Mouse (Mus musculus) embryo, embryonic 9.5 days (tissue): ENCODE measurements at regions not wholly inside any gene's neighbourhood (a gene's known extent, or its start where the extent isn't known, plus 50 kb on each side); places are given as distances from the start of the nearest gene placed in this dataset.

ENCODE experiments used
- DNase-seq: peaks from one replicate; pipeline ENCODE4 v3.0.0-alpha.2; 2017; ENCODE audit errors: extremely low spot score

DNA sequence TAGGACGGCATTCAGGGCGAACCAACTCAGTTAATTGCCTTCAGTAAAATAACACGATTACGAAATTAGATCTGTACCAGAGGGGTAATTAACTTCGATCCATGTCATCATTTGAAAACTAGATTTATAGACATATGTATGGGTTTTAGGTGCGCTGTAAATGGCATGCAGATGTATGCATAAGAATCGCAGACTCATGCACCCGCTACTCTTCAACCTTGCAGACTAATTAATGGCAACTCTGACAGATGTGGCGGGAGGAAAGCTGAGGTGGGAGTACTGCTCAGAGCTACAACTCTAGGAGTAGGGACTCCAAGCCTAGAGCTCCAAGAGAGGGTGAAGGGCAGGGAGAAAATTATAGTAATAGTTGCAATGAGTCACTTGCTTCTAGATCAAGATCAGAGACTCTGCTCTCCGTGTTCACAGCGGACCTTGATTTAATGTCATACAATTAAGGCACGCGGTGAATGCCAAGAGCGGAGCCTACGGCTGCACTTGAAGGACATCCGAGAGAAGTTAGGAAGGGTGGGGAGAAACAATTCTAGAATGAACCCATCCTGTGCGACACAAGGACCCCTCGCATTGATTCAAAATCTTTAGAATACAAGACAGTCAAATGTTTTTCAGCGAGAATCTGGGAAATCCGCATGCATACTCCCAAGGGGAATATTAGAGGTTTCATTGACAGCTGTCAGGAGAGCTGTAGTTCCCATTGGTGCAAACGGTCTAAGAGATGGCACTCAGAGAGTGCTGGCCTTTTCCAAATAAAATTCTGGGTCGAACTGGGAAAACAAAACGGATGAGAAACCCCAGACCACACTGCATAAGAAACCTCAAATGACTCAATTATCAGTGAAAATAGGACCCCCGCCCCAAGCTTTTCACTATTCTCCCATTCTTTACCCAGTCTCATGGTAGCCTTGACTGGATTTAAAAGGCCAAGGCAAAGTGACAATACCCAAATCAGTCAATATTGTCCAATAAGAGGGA is 152.6 kb upstream of the Cypt12 start:
- DNase-seq: no peak

DNA sequence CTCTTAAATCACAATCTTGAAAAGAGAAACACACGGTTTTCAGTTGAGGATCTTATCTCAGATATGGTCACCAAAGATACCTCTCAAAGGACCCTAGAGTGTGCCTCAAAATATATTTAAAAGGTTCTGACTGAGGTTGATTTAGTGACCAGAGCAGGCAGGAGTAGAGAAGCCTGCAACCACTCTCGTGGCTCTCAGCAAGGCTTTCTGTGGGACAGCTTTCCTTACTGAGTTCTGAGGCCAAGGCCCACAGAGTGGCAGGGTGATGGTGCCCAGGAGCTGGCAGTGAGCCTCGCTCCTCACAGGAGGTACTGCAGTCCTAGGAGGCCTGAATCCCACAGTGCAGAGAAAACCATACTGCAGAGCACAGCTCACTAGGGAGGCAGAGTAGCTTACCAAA is 151.4 kb upstream of the Cypt12 start:
- no peak for DNase-seq

DNA sequence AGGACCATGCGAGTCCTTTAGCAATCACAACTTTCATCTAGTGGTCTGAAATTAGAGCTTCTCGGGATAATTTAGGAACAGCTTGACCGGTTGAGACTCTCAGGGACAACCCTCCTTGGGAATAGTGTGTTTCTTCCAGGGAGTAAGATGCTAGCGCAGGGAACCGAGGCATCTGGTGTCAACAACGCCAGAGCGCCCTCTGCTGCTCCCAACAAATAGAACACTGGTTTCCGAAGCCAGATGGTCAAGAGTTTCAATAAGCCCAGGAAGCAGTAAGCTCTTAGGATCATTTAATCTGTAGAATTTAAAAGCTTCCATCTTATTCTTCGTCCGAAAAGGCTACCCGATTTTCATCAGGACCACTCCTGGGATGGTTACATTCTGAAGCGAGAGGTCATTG is 149.8 kb upstream of the Cypt12 start:
- DNase-seq: peak; percentile 70

DNA sequence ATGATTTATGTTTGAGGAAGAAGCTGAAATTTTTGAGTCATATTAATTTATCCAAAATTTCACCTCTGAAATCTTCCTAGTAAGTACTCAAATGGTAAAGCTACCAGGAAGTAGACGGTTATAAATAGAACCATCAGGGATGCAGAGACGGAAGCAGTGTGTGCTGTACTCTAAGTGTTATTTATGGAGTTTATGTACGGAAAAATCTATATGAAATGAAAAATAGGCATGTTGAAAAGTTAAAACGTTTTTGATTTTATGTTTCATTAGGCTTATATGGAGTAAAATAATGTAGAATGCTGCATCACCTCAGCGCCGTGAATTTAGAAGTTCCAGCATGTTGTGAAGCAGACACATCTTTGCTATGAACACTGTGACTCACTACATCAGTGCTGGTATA is 149.1 kb upstream of the Cypt12 start:
- DNase-seq: no peak

DNA sequence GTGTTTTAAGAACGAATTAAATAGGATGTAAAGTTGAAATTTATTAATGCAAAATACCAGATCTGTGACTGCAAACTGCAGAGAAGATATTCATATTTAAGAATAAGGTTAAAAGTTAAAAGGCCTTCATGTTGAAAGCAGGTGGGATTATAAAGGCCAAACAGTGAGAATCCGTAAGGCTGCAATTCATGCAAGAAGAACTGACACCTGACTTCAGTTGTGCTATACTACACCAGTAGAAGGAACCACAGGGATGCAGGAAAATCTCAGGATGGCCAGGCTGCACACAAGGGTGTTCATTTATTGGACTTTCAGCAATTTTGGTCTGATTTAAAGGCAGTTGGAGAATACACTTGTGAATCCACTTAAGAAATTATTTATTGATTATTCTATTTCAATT is 147.4 kb upstream of the Cypt12 start:
- DNase-seq: no peak

DNA sequence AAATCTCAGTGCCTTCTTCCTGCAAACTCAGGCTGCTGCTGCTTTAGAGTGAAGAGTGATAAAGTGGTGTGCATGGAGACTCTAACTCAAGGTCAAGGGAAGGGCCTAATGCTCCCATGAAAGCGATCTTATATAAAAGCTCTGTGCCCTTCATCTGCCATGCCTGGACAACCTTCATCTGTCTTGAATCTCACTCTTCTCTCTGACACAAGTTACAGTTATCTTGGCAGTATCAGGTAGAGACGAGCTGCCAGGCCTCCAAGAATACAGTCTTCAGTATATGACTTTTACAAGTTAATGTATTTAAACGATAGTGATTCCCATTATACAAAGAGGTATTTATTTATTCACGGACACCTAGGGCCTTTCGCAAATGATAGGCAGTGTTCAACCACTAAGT is 146.7 kb upstream of the Cypt12 start:
- no peak for DNase-seq

DNA sequence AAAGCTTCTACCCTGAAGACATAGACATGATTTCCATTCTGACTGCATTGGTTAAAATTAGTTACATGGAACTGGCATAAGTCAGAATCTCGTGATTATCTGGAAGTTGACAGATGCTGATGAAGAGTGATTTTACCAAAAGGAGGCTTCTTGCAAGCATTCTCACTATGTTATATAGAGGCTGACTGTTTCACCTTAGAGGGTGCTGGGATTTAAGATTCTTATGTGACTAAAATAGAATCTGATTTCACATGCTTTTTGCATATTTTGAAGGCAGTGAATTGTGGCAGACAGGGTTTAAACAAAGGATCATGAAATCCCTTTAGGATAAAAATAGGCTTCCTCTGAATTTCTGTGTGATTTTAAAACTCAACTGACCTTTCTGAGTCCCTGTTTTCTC is 143.0 kb upstream of the Cypt12 start:
- no peak for DNase-seq

DNA sequence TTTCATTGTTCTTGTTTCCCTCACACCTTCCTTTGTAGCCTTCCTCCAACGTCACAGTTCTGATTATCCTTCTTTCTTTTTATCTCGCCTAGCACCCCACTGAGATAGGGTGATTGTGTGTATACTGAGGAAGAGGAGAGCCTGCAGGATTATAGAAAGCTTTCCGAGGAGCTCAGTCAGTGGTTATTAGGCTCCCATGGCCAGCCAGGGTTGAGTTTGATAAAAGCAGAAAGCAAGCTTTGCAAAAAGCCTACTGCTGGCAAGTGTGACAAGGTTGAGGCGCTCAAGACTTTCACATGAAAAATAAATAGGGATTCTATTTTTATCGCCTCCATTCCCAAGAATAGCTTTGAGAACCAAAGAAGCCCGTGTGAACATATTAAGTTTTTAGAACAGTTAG is 136.9 kb upstream of the Cypt12 start:
- DNase-seq: no peak

DNA sequence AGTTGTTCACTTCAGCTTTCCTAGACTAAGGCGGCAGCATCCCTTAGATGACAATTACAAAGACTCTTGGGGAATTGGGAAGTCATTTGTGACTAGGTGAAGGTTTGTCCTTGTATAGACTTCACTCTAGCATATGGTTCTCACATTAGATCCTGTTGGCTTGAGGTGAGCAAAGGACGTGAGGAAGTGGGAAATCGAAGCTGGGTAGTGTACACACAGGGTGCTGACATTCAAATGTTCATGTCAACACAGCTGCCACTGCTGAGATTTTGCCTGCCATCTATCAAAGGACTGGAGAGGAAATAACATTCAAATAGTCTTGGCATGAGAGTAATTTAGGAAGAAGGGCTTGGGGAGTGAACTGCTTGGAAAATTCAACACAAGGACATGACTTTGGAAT is 124.0 kb upstream of the Cypt12 start:
- DNase-seq: no peak

DNA sequence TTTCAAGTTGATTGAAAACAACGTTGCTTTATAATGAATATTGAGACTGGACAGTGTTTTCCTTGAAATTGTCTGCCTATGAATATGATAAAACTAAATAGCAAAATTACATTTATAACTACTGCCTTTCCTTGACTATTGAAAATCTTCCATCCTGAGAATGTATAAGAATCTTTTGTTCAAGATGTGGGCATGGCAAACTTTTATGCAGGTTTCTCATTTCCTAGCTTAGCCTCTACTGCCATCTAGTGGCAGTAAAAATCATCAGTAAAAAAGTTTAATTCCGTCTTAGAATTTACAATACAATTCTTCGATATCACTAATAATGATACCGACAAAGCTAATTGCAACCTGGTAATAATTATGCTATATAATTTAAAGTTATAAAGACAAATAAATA is 123.5 kb upstream of the Cypt12 start:
- peak; percentile 27 for DNase-seq

DNA sequence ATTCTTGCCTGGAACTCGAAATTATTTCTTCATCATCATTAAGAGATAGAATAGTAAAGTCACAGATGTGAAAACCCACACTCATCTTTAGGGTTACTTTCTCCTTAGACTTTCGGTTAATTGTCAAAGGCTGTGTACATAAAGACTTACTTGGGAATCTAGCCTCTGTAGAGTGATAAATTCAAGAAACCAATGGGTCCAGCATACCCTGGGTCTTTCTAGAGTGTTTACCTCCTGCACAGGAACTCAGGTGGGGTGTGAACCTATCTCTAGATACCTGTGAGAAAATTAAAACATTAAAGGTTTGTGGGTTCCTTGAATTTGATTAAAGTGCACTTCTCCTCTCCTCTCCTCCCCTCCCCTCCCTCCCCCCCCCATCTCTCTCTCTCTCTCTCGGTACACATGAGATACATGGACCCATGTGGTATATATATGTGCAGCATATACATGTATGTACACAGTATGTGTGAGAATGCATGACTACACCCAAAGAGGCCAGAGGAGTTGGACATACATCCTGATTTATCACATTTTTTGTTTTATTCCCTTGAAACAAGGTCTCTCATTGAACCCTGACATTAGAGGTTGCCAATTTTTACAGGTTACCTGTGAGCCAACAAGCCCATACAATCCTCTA is 122.8 kb upstream of the Cypt12 start:
- no peak for DNase-seq

DNA sequence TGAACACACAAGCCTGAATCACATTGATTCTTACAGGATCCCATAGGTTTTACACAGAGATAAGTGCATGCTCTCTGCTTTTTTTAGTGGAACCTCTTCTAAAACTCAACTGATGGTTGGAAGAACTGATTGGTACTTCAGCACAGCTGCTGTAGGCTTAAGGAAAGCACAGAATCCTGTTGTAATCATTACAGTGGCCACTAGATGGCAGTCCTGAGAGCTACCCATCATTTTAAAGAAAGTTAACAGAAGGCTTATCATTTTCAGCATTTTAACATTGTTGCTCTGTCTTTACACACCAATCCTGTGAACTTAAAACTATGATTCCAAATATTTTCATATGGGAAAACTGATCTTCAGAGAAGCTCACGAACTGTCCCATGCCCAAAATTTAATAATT is 113.5 kb upstream of the Cypt12 start:
- peak; percentile 36 for DNase-seq

DNA sequence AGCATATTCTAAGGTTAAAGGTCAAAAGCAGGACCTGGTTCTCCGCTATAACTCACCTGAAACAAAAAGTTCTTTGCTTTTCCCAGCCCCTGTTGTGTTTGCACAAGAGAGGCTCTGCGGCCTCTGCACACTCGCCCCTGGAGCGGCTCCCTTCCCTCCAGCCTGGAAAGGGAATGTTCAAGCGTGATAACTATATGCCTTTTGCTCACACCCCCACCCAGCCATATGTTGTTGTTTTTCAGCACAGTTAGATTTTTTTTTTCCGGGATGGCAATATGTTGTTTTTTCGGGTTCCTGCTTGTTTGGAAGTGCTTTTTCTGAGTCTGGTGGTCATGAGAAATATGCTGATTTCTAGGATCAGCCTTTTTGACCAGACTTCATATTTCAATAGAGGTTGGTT is 100.6 kb upstream of the Cypt12 start:
- no peak for DNase-seq

DNA sequence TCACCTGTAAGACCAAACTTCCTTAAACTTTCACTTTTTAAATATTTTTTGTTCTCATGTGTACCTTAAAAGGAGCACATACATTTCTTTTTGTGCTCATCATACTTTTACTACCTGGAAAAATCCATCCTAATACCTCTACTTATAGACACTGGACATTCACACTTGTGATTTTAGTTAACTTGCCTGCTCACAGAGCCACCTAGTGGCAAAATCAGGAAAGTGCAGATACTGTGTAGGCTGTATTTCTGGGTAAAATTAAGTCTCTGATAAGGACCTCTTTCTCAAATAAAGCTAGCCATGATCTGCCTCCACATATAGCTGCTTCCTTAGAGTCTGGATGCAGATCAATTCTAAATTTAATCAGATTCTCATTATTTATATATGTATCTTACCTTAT is 100.0 kb upstream of the Cypt12 start:
- peak; percentile 27 for DNase-seq

DNA sequence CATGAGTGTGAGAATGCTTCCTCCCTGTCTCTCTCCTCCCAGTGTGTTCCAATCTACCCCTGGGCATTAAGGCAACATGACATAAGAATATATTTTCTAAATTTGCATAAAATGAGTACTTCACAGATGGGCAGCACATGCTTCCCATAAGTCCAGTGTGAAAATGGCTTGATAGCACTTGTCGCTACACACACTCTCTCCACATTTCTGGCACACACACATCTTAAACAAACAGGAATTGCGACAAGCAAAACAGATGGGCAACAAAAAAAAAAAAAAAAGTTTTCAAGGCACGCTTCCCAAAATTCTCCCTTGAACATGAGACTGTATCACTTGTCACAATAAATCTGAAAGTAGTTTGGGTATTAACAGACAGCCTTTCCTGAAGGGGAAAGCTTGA is 85.8 kb upstream of the Cypt12 start:
- DNase-seq: no peak

DNA sequence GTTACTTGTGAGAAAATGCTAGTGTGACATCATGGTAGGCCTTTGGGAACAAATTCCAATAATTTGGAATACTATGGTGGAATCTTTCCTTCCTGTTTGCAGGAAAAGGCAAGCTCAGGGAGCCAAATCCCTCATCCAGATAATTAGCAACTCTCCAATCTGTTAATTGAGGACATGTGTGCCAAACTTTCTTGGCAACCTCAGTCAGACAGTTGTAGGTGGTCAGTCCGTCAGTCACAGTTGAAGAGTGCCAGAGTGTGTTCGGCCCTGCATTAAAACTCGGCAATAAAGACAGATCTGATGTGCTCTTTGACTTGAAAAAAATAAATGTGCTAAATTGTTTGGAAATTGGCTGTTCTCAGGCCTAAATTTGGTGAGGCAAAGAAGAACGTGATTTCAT is 83.1 kb upstream of the Cypt12 start:
- no peak for DNase-seq

DNA sequence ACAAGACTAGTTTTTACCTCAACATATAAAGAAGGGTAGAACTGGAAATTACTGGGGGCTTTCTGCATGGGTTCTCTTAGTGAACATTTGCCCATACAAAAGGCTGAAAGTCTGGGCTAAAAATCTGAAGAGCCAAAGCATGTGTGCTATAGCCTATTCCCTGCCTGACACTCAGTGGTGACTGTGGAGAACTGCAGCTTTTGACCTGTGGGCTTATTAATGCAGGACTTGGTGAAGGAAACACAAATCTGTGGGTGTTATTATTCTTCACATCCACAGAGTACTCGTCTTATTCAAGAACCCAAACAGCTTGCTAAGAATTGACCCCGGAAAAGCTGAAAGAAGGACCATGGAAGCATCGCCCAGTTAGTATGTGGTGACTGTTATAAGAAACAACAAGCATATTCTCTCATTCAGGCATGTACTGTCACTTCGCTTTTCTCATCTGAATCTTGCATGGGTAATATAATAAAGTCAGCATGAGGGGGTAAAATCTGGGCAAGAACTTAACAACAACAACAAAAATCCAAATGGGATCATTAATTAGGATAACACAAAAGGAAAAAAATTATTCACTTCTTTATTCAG is 77.2 kb upstream of the Cypt12 start:
- peak; percentile 8 for DNase-seq

DNA sequence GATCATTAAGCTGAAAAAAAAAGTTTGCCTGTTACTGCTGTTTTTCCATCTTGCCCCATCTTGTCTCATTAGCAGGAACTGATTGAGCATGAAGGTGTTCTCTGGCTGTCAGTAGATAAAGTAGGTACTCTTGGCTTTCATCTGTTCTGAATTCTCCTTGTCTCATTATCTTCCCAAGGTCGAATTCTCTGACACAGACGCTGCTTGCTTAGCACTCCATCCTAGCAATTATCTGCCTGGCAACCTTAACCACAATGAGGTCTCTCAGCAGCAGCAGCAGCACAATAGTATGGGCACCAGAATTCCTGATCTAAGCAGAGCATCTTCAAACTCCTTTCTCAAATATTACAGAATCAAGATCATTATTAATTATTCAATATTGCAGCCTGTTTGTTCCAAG is 52.3 kb upstream of the Cypt12 start:
- DNase-seq: no peak

DNA sequence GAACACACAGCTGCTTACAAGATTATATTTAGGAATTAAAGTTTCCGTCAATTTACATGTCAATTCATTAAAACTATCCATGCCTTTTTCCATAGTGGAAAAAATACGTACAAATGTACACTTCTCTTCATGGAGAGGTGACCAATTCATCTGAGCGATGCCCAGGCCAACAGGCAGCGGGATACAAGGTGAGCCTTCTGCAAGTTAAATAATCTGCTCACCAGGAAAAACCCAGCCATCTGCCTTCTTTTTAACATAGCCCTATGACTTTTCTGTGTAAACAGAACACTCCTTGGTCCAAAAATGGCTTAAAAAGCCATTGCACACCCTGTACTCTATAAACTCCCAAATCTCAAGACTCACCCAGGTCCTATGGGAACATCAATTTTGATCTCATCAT is 51.5 kb upstream of the Cypt12 start:
- DNase-seq: no peak
